Mouse (Mus musculus): Measurements from ENCODE around the gene Toe1.
"Not testable (repeated sequence)": the region's sequence is repeated elsewhere in the genome, so short reads cannot be mapped to it uniquely, and the experiment has no call there.

Gene Toe1

GRCm38 (mm10) chr4:116807197-116808129, at the start of gene Toe1, which contains the start of gene Mutyh:
Gene Toe1, minus strand, starts transcription at chr4:116807640.
Gene Mutyh, plus strand, starts transcription at chr4:116807723.
- DNase-seq = peak; percentile 90

GRCm38 (mm10) chr4:116857203-116857602, 49.8 kb upstream of the Toe1 start:
- no peak for DNase-seq

GRCm38 (mm10) chr4:116854286-116854685, 46.8 kb upstream of the Toe1 start:
- DNase-seq = no peak

- no peak for DNase-seq
Measured at GRCm38 (mm10) chr4:116849901-116850300, 42.5 kb upstream of the Toe1 start.

GRCm38 (mm10) chr4:116844324-116844723, 36.9 kb upstream of the Toe1 start:
- DNase-seq = no peak

GRCm38 (mm10) chr4:116840841-116841240, 33.4 kb upstream of the Toe1 start:
- no peak for DNase-seq

- DNase-seq = not testable (repeated sequence)
Measured at GRCm38 (mm10) chr4:116840096-116840495, 32.7 kb upstream of the Toe1 start.

GRCm38 (mm10) chr4:116838999-116839398, 31.6 kb upstream of the Toe1 start:
- DNase-seq = no peak

GRCm38 (mm10) chr4:116830070-116830368, 22.6 kb upstream of the Toe1 start:
- DNase-seq = no peak

GRCm38 (mm10) chr4:116829364-116830069, 22.1 kb upstream of the Toe1 start:
- no peak for DNase-seq

- DNase-seq = no peak
Measured at GRCm38 (mm10) chr4:116827819-116828218, 20.4 kb upstream of the Toe1 start.

GRCm38 (mm10) chr4:116824541-116825004, 17.1 kb upstream of the Toe1 start:
- DNase-seq = peak; percentile 77

- DNase-seq = no peak
Measured at GRCm38 (mm10) chr4:116821694-116822016, 14.2 kb upstream of the Toe1 start, which contains the start of gene Hpdl. Gene Hpdl, minus strand, starts transcription at chr4:116821707.

GRCm38 (mm10) chr4:116820902-116821693, 13.7 kb upstream of the Toe1 start:
- DNase-seq = peak; percentile 69

GRCm38 (mm10) chr4:116819968-116820901, 12.8 kb upstream of the Toe1 start:
- DNase-seq = no peak

- peak; percentile 67 for DNase-seq
Measured at GRCm38 (mm10) chr4:116817486-116817885, 10.0 kb upstream of the Toe1 start.

GRCm38 (mm10) chr4:116815276-116815675, 7.8 kb upstream of the Toe1 start:
- no peak for DNase-seq

GRCm38 (mm10) chr4:116811012-116811411, 3.6 kb upstream of the Toe1 start:
- DNase-seq = no peak

- DNase-seq = no peak
Measured at GRCm38 (mm10) chr4:116799901-116800300, 7.5 kb downstream of the Toe1 start.

GRCm38 (mm10) chr4:116796442-116797110, 10.9 kb downstream of the Toe1 start:
- DNase-seq = no peak

GRCm38 (mm10) chr4:116794273-116794672, 13.2 kb downstream of the Toe1 start:
- DNase-seq = no peak

Data from cerebellum, adult 8-10 months (tissue).